Mouse (Mus musculus): ENCODE measurements at regions not wholly inside any gene's neighbourhood (a gene's known extent, or its start where the extent isn't known, plus 50 kb on each side); places are given as distances from the start of the nearest gene placed in this dataset.

- in situ Hi-C loops (cut with MboI) = loop anchor here (25.0 kb wide), 1 partner anchor 231 kb away; the partner anchor contains the start of gene Qk
These were observed 237.9 kb downstream of the Qk start for GRCm38 (mm10) chr17:10081721-10082120.

- in situ Hi-C loops (cut with MboI) = loop anchor here (25.0 kb wide), 1 partner anchor 232 kb away; the partner anchor contains the start of gene Qk
These were observed 239.6 kb downstream of the Qk start for GRCm38 (mm10) chr17:10079853-10080650.

- in situ Hi-C loops (cut with MboI) = loop anchor here (25.0 kb wide), 1 partner anchor 234 kb away; the partner anchor contains the start of gene Qk
These were observed 240.9 kb downstream of the Qk start for GRCm38 (mm10) chr17:10078536-10079319.

DNA sequence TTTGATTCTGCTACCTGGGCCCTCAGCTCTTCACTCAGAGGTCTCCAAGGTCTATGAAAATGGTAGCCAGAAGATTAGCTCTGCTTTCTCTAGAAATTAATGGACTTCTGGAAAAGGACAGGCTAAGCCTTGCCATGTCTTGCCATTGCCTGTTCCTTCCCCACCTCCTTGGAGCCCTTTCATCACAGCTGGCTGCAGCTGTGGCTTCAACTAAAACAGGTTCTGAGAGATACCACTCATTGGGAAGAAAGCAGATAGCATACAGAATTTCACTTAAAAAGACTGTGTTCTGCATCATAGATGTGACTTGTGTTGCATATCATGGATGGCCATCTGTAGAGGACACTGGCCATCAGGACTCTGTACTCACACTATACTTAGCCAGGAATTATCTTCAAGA lies 246.4 kb downstream of the Qk start:
- in situ Hi-C loops (cut with MboI) = no loop called here

GRCm38 (mm10) chr17:10069251-10069650 lies 250.4 kb downstream of the Qk start:
- in situ Hi-C loops (cut with MboI) = no loop called here

GRCm38 (mm10) chr17:10065131-10065530 lies 254.5 kb downstream of the Qk start:
- in situ Hi-C loops (cut with MboI) = no loop called here

DNA sequence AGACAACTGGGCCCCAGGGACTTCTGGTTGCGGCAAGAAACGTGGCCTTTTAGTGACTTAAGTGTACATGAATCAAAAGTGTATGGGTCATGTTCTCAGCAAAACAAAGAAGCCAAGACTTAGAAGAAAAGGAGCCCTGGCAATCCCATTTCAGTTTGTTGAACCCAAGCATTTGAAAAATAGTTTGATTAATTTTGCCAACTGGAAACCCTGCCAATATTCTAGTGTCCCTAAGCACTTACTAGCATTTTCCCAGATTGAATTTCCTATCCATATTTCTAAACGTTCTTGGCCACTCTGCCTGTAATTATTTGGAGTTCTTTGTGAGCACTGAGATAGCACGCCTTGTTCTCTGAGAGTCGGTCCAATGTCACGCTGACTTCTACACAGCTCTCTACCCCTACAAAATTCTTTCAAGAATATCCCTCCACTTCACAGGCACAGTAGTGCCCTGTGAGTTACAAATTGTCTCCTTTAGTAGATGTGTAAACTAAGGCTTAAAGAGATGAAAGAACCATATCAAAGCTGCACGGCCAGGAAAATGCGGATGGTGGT lies 257.0 kb downstream of the Qk start:
- in situ Hi-C loops (cut with MboI) = no loop called here

GRCm38 (mm10) chr17:10057736-10058135 lies 261.9 kb downstream of the Qk start:
- in situ Hi-C loops (cut with MboI) = no loop called here

DNA sequence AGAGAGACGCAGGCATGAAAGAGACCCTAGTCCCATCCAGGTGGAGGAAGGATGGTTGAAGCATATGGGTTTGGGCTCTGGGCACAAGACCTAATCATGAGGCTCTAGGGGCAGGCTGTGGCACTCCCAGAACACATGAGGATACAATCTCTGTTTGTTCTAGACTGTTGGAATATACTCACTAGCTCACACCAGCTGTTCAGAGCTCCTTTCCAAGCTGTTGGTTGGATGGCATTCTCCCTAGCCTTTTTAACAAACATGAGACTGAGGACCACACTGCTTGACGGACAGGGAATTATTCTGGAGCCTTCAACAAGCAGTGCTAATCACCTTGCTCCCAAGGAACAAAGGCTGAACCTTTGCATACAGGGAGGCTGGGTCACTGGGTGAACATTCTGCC lies 263.6 kb downstream of the Qk start:
- in situ Hi-C loops (cut with MboI) = no loop called here

DNA sequence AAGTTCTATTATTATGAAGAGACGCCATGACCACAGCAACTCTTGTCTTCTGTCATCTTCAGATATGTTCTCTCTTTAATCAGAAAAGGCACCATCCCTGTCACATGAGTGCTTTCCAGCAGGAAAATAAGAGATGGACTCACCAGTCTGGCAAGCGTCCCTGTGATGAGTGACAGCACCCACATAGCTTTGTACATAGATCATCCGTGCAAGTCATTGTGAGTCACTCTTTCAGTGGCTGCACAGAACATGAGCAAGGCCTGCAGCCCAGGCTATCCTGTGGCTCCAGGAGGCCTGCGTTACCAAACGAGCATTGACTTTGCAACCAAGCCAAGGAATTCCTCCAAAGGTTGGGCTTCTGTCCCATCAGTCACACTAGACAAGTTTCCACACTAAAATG lies 265.3 kb downstream of the Qk start:
- in situ Hi-C loops (cut with MboI) = no loop called here

GRCm38 (mm10) chr17:10044336-10044735 lies 275.3 kb downstream of the Qk start:
- in situ Hi-C loops (cut with MboI) = no loop called here

- in situ Hi-C loops (cut with MboI) = no loop called here
These were observed 277.5 kb downstream of the Qk start for GRCm38 (mm10) chr17:10042042-10042652.

GRCm38 (mm10) chr17:10040951-10041359 lies 278.7 kb downstream of the Qk start:
- in situ Hi-C loops (cut with MboI) = no loop called here

- in situ Hi-C loops (cut with MboI) = no loop called here
These were observed 279.3 kb downstream of the Qk start for GRCm38 (mm10) chr17:10040375-10040774.

DNA sequence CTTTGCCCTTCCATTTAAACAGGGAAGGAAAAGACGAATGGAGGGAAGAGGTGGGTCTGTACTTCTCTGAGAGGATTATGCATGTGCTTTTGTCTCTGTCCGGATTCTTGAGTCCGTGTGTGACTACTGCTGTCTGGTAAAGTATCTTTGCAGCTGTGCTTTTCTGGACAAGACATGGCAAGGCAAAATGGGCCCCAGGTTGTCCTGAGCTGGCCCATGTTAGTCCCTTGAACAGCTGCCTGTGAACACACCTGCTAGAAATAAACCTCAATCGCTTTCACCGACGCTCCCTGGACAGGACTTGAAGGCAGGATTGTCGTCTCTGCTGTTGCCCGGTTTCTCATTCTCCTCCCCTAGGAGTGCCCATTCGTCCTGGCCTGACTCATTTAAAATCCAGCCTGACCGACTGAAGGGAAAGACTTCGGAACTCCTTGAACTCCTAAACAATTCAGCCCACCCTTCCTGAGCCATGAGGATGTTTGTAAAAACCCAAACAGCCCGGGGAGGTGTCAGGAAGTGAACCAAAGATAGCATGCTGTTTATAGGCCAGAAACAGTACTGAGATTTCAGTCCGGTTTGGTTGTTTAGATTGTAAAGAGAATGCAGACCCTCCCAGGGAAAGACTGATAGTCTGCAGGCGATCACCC lies 281.7 kb downstream of the Qk start:
- in situ Hi-C loops (cut with MboI) = no loop called here

GRCm38 (mm10) chr17:10033510-10033909 lies 286.1 kb downstream of the Qk start:
- in situ Hi-C loops (cut with MboI) = no loop called here

DNA sequence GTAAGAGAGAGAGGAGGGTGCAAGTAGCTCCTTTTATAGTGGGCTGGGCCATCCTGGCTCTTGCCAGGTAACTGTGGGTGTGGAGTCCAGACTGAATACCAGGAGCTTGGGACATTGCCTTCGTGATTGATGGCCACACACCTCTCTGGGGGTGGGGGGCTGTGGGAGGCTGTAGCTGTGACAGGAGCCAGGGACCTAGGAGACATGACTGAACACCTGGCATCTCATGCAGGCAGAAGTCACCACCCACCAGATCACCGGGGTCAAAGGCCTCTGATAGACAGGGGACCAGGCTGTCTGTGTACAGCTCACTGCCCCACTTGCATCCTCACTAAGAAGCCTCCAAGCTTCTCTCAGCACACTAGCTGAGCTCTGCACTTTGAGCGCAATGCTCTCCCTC lies 288.6 kb downstream of the Qk start:
- in situ Hi-C loops (cut with MboI) = no loop called here

- in situ Hi-C loops (cut with MboI) = no loop called here
These were observed 292.9 kb downstream of the Qk start for GRCm38 (mm10) chr17:10026770-10027169.

DNA sequence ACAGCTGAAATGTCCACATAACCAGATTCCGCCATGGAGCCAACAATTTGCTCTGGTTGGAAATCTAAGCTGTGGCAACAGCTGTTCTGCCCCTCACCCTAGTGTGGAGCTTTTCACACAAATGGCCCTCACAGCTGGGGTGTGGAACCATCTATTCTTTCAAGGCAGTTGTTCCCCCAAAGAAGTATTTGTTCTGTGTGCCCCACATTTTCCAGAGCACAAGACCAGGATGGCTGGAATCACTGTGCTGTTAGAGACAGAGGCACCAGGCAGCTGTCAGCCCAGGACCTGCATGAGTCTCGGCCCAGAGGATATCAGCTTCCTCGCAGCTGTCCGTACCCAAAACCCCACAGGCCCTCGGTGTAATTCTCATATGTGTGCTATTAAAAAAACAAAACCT lies 294.4 kb downstream of the Qk start:
- in situ Hi-C loops (cut with MboI) = no loop called here

DNA sequence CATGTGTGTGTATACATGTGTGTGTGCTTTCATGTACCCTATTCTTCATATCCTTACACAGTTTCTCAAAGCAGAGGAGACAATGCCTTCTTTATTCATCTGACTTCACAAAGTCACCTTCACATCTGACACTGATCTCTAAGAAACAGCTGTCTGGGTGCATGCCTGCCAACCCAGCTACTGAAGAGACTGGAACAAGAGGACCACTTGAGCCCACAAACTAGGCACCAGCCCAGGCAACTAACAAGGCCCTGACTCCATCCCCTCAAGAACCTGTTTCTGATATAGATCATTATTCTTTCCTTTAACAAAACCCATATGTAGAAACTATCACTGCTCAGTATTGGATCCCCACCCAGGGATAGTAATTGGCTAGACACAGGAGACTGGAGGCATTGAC lies 295.3 kb downstream of the Qk start:
- in situ Hi-C loops (cut with MboI) = no loop called here

DNA sequence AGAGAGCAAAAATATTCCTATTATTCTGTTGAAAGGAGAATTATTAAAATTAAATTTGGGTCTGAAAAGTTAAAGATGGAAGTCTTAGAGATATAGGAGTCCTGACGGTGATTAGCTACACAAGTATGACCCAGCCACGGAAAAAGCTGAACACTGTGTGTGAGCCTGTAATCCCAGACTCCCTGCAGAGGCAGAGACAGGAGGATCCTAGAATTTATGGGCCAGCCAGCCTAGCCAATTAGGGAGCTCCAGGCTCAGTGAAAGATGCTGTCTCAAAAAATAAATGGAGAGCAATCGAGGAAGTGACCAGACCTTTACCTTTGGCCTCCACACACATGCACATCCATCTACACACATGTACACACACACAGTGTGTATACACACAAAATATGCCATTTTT lies 307.5 kb downstream of the Qk start:
- in situ Hi-C loops (cut with MboI) = no loop called here

GRCm38 (mm10) chr17:10011728-10012127 lies 307.9 kb downstream of the Qk start:
- in situ Hi-C loops (cut with MboI) = no loop called here

Measured in mature B cell (primary cell).